Mouse (Mus musculus) C2C12 (cell line): ENCODE results near the gene Scyl1.

ENCODE experiments used
- CTCF ChIP-seq: IDR thresholded peaks from one replicate; pipeline ENCODE4 v1.5.1; 2011; ENCODE audit not compliant: control insufficient read depth, insufficient read depth, insufficient read length
- MAX ChIP-seq: IDR thresholded peaks from one replicate; pipeline ENCODE4 v1.6.1; 2011; ENCODE audit warnings: mild to moderate bottlenecking, control low read depth
- MYOD1 ChIP-seq: IDR thresholded peaks from one replicate; pipeline ENCODE4 v1.6.1; 2011; ENCODE audit warnings: low read depth; ENCODE audit not compliant: control insufficient read depth, insufficient read length

DNA sequence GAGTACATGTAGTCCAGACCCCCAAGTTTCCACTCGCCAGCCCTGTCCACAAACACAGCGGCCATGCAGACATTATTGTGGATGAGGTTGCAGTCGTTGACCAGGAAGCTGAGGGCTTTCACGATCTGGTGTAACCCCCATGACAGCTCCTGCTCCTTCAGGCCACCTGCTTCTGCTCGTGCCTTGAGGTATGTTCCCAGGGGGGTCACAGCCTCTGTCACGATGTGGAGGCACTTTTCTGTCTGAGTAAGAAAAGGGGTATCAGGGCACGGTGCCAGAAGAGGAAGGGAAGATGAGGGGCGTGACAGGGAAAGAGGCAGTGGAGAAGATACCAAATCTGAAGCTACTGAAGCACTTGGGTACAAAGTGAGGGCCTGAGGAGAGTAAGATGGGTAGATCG, 908 bp downstream of the Scyl1 start:
- TF ChIP-seq CTCF (no peak), MYOD1 (no peak), MAX (no peak)
